Mouse (Mus musculus): ENCODE data around the gene Cfap73. TPM values are rescaled to one million over a fixed set of nuclear protein-coding genes. Genes with fewer than 3 reads are reported as not detected.
A peak's percentile ranks its signal among the peaks of the same experiment; 100 is the strongest.

Cfap73 gene
- polyA plus RNA-seq, 1 experiment, result not detected

- no peaks in the 10 kb centered on the region for H3K9me3 ChIP-seq (replicated peaks; ENCODE audit: control insufficient read depth, insufficient read depth, low read length, poor library complexity, severe bottlenecking)
- peaks cover 14% of the 10 kb centered on the region for H3K36me3 ChIP-seq (ENCODE audit: control insufficient read depth, insufficient read depth, low read length, poor library complexity, severe bottlenecking)
- H3K9ac ChIP-seq (ENCODE audit: low read depth, poor library complexity, severe bottlenecking), result no peak overlapping the region
- no peaks in the 10 kb centered on the region for H3K27me3 ChIP-seq (ENCODE audit: control insufficient read depth, insufficient read depth, low read length, poor library complexity, severe bottlenecking)
- no peak overlapping the region for H3K4me3 ChIP-seq (ENCODE audit: low read depth, low read length)
- TF ChIP-seq EP300 (IDR thresholded peaks at IDR 0.05; ENCODE audit: insufficient read depth, low read depth, low read length) (no peak), CTCF (IDR thresholded peaks at IDR 0.05; ENCODE audit: low read depth, low read length) (no peak), POLR2A (IDR thresholded peaks at IDR 0.05; ENCODE audit: insufficient read depth, low read length) (no peak)
- H3K27ac ChIP-seq (ENCODE audit: insufficient read depth, low read length), result no peak overlapping the region
- no peaks in the 10 kb centered on the region for H3K4me1 ChIP-seq (ENCODE audit: control insufficient read depth, insufficient read depth, low read length)
Observed at GRCm38 (mm10) chr5:120628624-120629023, 5.4 kb downstream of the Cfap73 start.

DNA sequence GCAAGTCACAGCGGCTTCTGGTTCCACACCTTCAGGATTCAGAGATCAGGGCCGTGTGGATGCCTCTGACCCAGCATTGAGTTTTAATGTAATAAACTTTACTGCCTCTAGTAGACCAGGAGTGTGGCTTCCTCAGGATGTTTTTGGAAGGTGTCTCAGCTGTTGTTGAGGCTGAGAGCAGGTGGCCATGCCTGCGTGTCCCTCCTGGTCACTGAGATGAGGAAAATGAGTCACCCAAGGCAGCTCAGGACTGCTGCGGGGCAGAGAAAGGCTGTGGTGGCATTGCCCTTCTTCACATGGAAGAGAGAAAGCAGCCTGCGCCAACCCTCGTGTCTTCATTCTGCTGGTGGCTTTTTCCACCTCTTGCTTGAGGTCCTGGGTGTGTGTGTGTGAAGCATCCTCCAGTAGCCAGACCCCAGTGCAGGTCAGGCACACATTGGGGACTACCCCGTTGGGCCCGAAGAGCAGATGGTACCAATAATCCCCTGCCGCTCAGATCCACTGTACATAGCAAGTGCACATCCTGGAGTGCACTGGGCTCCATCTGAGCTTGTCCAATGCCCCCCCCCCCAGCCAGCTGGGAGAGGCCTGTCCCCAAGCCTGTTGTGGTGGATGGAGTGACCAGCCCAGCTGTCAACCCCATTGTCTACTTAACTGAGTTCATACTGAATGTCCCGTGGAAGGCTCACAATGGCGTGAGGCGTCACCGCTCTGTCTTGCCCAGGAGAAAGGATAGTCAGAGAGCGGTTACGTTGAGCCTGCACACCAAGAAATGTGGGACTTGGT lies 6.3 kb downstream of the Cfap73 start:
- Histone ChIP-seq H3K4me3 (ENCODE audit: low read depth, low read length) (no peak overlapping the region), H3K4me1 (ENCODE audit: control insufficient read depth, insufficient read depth, low read length) (no peaks in the 10 kb centered on the region), H3K27me3 (ENCODE audit: control insufficient read depth, insufficient read depth, low read length, poor library complexity, severe bottlenecking) (no peaks in the 10 kb centered on the region), H3K27ac (ENCODE audit: insufficient read depth, low read length) (no peak overlapping the region), H3K9ac (ENCODE audit: low read depth, poor library complexity, severe bottlenecking) (no peak overlapping the region), H3K36me3 (ENCODE audit: control insufficient read depth, insufficient read depth, low read length, poor library complexity, severe bottlenecking) (peaks cover 16% of the 10 kb centered on the region), H3K9me3 (replicated peaks; ENCODE audit: control insufficient read depth, insufficient read depth, low read length, poor library complexity, severe bottlenecking) (no peaks in the 10 kb centered on the region)
- TF ChIP-seq POLR2A (IDR thresholded peaks at IDR 0.05; ENCODE audit: insufficient read depth, low read length), result no peak

DNA sequence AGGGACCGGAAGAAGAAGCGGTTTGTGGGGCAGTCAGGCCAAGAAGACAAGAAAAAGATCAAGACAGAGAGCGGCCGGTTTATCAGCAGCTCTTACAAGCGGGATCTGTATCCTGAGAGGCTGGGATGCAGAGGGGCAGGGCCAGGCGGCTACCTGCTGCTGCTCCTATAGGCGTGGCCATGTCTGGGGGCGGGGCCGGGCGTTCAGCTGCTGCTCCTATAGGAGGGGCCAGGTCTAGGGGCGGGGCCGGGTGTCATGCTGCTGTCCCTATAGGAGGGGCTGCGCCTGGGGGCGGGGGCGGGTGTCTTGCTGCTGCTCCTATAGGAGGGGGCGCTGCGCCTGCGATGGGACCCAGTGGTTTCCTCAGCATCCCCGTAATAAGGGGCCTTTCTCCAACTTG lies 7.6 kb downstream of the Cfap73 start:
- H3K9ac ChIP-seq (ENCODE audit: low read depth, poor library complexity, severe bottlenecking), result no peak overlapping the region
- TF ChIP-seq POLR2A (IDR thresholded peaks at IDR 0.05; ENCODE audit: insufficient read depth, low read length) (no peak), CTCF (IDR thresholded peaks at IDR 0.05; ENCODE audit: low read depth, low read length) (no peak), EP300 (IDR thresholded peaks at IDR 0.05; ENCODE audit: insufficient read depth, low read depth, low read length) (no peak)
- H3K27ac ChIP-seq (ENCODE audit: insufficient read depth, low read length), result no peak overlapping the region
- H3K9me3 ChIP-seq (replicated peaks; ENCODE audit: control insufficient read depth, insufficient read depth, low read length, poor library complexity, severe bottlenecking), result no peaks in the 10 kb centered on the region
- H3K27me3 ChIP-seq (ENCODE audit: control insufficient read depth, insufficient read depth, low read length, poor library complexity, severe bottlenecking), result no peaks in the 10 kb centered on the region
- peaks cover 1% of the 10 kb centered on the region for H3K4me1 ChIP-seq (ENCODE audit: control insufficient read depth, insufficient read depth, low read length)
- H3K36me3 ChIP-seq (ENCODE audit: control insufficient read depth, insufficient read depth, low read length, poor library complexity, severe bottlenecking), result peaks cover 23% of the 10 kb centered on the region
- no peak overlapping the region for H3K4me3 ChIP-seq (ENCODE audit: low read depth, low read length)

- TF ChIP-seq POLR2A (IDR thresholded peaks at IDR 0.05; ENCODE audit: insufficient read depth, low read length) (no peak), CTCF (IDR thresholded peaks at IDR 0.05; ENCODE audit: low read depth, low read length) (no peak), EP300 (IDR thresholded peaks at IDR 0.05; ENCODE audit: insufficient read depth, low read depth, low read length) (no peak)
- Histone ChIP-seq H3K9me3 (replicated peaks; ENCODE audit: control insufficient read depth, insufficient read depth, low read length, poor library complexity, severe bottlenecking) (no peaks in the 10 kb centered on the region), H3K4me1 (ENCODE audit: control insufficient read depth, insufficient read depth, low read length) (peaks cover 7% of the 10 kb centered on the region), H3K4me3 (ENCODE audit: low read depth, low read length) (no peak overlapping the region), H3K36me3 (ENCODE audit: control insufficient read depth, insufficient read depth, low read length, poor library complexity, severe bottlenecking) (peaks cover 35% of the 10 kb centered on the region), H3K27ac (ENCODE audit: insufficient read depth, low read length) (no peak overlapping the region), H3K27me3 (ENCODE audit: control insufficient read depth, insufficient read depth, low read length, poor library complexity, severe bottlenecking) (no peaks in the 10 kb centered on the region), H3K9ac (ENCODE audit: low read depth, poor library complexity, severe bottlenecking) (no peak overlapping the region)
Observed at GRCm38 (mm10) chr5:120624427-120624826, 9.6 kb downstream of the Cfap73 start.

GRCm38 (mm10) chr5:120622198-120622851 lies 11.7 kb downstream of the Cfap73 start:
- Histone ChIP-seq H3K27me3 (ENCODE audit: control insufficient read depth, insufficient read depth, low read length, poor library complexity, severe bottlenecking) (no peaks in the 10 kb centered on the region), H3K4me1 (ENCODE audit: control insufficient read depth, insufficient read depth, low read length) (peaks cover 8% of the 10 kb centered on the region), H3K4me3 (ENCODE audit: low read depth, low read length) (no peak overlapping the region), H3K27ac (ENCODE audit: insufficient read depth, low read length) (peak overlapping the region; percentile 29), H3K36me3 (ENCODE audit: control insufficient read depth, insufficient read depth, low read length, poor library complexity, severe bottlenecking) (peaks cover 41% of the 10 kb centered on the region), H3K9me3 (replicated peaks; ENCODE audit: control insufficient read depth, insufficient read depth, low read length, poor library complexity, severe bottlenecking) (no peaks in the 10 kb centered on the region), H3K9ac (ENCODE audit: low read depth, poor library complexity, severe bottlenecking) (no peak overlapping the region)
- no peak for TF ChIP-seq POLR2A (IDR thresholded peaks at IDR 0.05; ENCODE audit: insufficient read depth, low read length)
- peak; percentile 36; the same call in 1 of the 2 replicates for TF ChIP-seq EP300 (IDR thresholded peaks at IDR 0.05; ENCODE audit: insufficient read depth, low read depth, low read length)

GRCm38 (mm10) chr5:120621846-120622197 lies 12.2 kb downstream of the Cfap73 start:
- peaks cover 8% of the 10 kb centered on the region for H3K4me1 ChIP-seq (ENCODE audit: control insufficient read depth, insufficient read depth, low read length)
- no peaks in the 10 kb centered on the region for H3K9me3 ChIP-seq (replicated peaks; ENCODE audit: control insufficient read depth, insufficient read depth, low read length, poor library complexity, severe bottlenecking)
- no peak overlapping the region for H3K9ac ChIP-seq (ENCODE audit: low read depth, poor library complexity, severe bottlenecking)
- H3K4me3 ChIP-seq (ENCODE audit: low read depth, low read length), result no peak overlapping the region
- no peak for TF ChIP-seq CTCF (IDR thresholded peaks at IDR 0.05; ENCODE audit: low read depth, low read length)
- no peak for TF ChIP-seq EP300 (IDR thresholded peaks at IDR 0.05; ENCODE audit: insufficient read depth, low read depth, low read length)
- no peak for TF ChIP-seq POLR2A (IDR thresholded peaks at IDR 0.05; ENCODE audit: insufficient read depth, low read length)
- no peak overlapping the region for H3K27ac ChIP-seq (ENCODE audit: insufficient read depth, low read length)
- peaks cover 39% of the 10 kb centered on the region for H3K36me3 ChIP-seq (ENCODE audit: control insufficient read depth, insufficient read depth, low read length, poor library complexity, severe bottlenecking)
- H3K27me3 ChIP-seq (ENCODE audit: control insufficient read depth, insufficient read depth, low read length, poor library complexity, severe bottlenecking), result no peaks in the 10 kb centered on the region
